Mouse (Mus musculus): Measurements from ENCODE around the gene Ccdc171.

GRCm38 (mm10) chr4:83658415-83658814 is 133.1 kb downstream of the Ccdc171 start:
- TF ChIP-seq CTCF (IDR thresholded peaks at IDR 0.05; ENCODE audit: borderline replicate concordance, control insufficient read depth, extremely low read depth, insufficient read depth, low read length, poor library complexity) (no peak), POLR2A (IDR thresholded peaks at IDR 0.05; ENCODE audit: control insufficient read depth, extremely low read depth, insufficient read depth, low read length, poor library complexity) (no peak)
